Mouse (Mus musculus) limb, embryonic 14.5 days (tissue): Measurements from ENCODE around the gene Syn2. TPM values are rescaled to one million over a fixed set of nuclear protein-coding genes. Genes with fewer than 3 reads are reported as not detected.

ENCODE experiments used
- ATAC-seq: fragments of 200-750 bp; cut with Nextera tagmentation; 2 replicates; pipeline ENCODE4 v1.8.0; 2017; ENCODE audit warnings: low read depth, moderate number of reproducible peaks, moderate TSS enrichment; ENCODE audit not compliant: low FRiP score
- DNase-seq: peaks from one replicate; pipeline ENCODE4 v3.0.0-alpha.2; 2015; ENCODE audit warnings: low spot score
- H3K27ac ChIP-seq: fragments of 300-500 bp; sonication (generic); replicated peaks from 2 replicates; pipeline ENCODE4 v1.5.1; 2014; ENCODE audit warnings: low read depth, mild to moderate bottlenecking, low read length, moderate library complexity, mixed read lengths
- H3K27me3 ChIP-seq: fragments of 300-500 bp; sonication (generic); 2 replicates; pipeline ENCODE4 v1.6.1; 2014; ENCODE audit warnings: low read length, mixed read lengths; ENCODE audit not compliant: control insufficient read depth, insufficient read depth
- H3K36me3 ChIP-seq: fragments of 300-500 bp; sonication (generic); 2 replicates; pipeline ENCODE4 v1.6.1; 2014; ENCODE audit warnings: mild to moderate bottlenecking, low read length, moderate library complexity, mixed read lengths; ENCODE audit not compliant: control insufficient read depth, insufficient read depth
- H3K4me1 ChIP-seq: fragments of 300-500 bp; sonication (generic); 2 replicates; pipeline ENCODE4 v1.6.1; 2014; ENCODE audit warnings: antibody characterized with exemption, low read length, mixed read lengths; ENCODE audit not compliant: control insufficient read depth, insufficient read depth
- H3K4me2 ChIP-seq: fragments of 300-500 bp; sonication (generic); replicated peaks from 2 replicates; pipeline ENCODE4 v1.6.1; 2014; ENCODE audit warnings: low read depth, mild to moderate bottlenecking, low read length, moderate library complexity; ENCODE audit not compliant: severe bottlenecking
- H3K4me3 ChIP-seq: fragments of 300-500 bp; sonication (generic); replicated peaks from 2 replicates; pipeline ENCODE4 v1.5.1; 2014; ENCODE audit warnings: low read length
- H3K9ac ChIP-seq: fragments of 300-500 bp; sonication (generic); 2 replicates; pipeline ENCODE4 v1.6.1; 2014; ENCODE audit warnings: mild to moderate bottlenecking, low read depth, low read length, moderate library complexity; ENCODE audit not compliant: severe bottlenecking
- H3K9me3 ChIP-seq: fragments of 300-500 bp; sonication (generic); 2 replicates; pipeline ENCODE4 v1.6.1; 2016; ENCODE audit warnings: low read length; ENCODE audit not compliant: control insufficient read depth
- POLR2A ChIP-seq: fragments of 200-500 bp; IDR thresholded peaks from 2 replicates; pipeline ENCODE4 v1.8.0; 2012; ENCODE audit warnings: inconsistent platforms, mild to moderate bottlenecking, moderate library complexity, borderline replicate concordance; ENCODE audit not compliant: insufficient read depth, insufficient read length; ENCODE audit errors: extremely low read depth
- WGBS: fragments of 180-500 bp; shearing (Covaris S2); extraction: QIAGEN DNeasy Blood & Tissue Kit; methylation state at CpG from one replicate; pipeline ENCODE4 v1.1.7; 2014; 5-methylcytosine and 5-hydroxymethylcytosine counted together
- polyA plus RNA-seq, 2 experiments: library from polyadenylated mRNA; depleted of rRNA in 1 of 2; stranded (reverse) in 1 of 2; unstranded in 1 of 2; fragments of >200 nt; fragmentation: Nextera tagmentation in 1 of 2; extraction: Ambion mirVana in 1 of 2; gene quantifications; 2 replicates each; pipeline versions ENCODE4 v1.2.1 to v1.2.3; 2012 to 2014

Gene Syn2
- polyA plus RNA-seq, 2 experiments = 0.91 to 1.6 TPM

GRCm38 (mm10) chr6:115275116-115275815 lies 140.6 kb downstream of the Syn2 start:
- H3K9ac ChIP-seq = no peak overlapping the region
- ATAC-seq (no peak), DNase-seq (no peak)
- TF ChIP-seq POLR2A = no peak
- H3K27me3 ChIP-seq = no peaks in the 10 kb centered on the region
- H3K9me3 ChIP-seq = no peaks in the 10 kb centered on the region
- no peak overlapping the region for H3K4me3 ChIP-seq
- 90% methylated on average over 10 of the region's 10 CpGs for WGBS
- H3K4me1 ChIP-seq = peaks cover 10% of the 10 kb centered on the region
- H3K27ac ChIP-seq = no peak overlapping the region
- H3K4me2 ChIP-seq = no peak overlapping the region
- no peaks in the 10 kb centered on the region for H3K36me3 ChIP-seq

GRCm38 (mm10) chr6:115278086-115278485 lies 143.4 kb downstream of the Syn2 start:
- Histone ChIP-seq H3K9ac (no peak overlapping the region), H3K4me1 (no peaks in the 10 kb centered on the region), H3K27me3 (no peaks in the 10 kb centered on the region), H3K36me3 (no peaks in the 10 kb centered on the region), H3K4me3 (no peak overlapping the region), H3K9me3 (no peaks in the 10 kb centered on the region), H3K27ac (no peak overlapping the region), H3K4me2 (no peak overlapping the region)
- DNase-seq = no peak
- no peak for TF ChIP-seq POLR2A
- 81% methylated on average over 8 of the region's 8 CpGs for WGBS
- no peak for ATAC-seq

GRCm38 (mm10) chr6:115279639-115280038 lies 144.9 kb downstream of the Syn2 start:
- ATAC-seq = no peak
- H3K4me3 ChIP-seq = no peak overlapping the region
- H3K36me3 ChIP-seq = no peaks in the 10 kb centered on the region
- no peak overlapping the region for H3K9ac ChIP-seq
- DNase-seq = no peak
- no peaks in the 10 kb centered on the region for H3K27me3 ChIP-seq
- H3K27ac ChIP-seq = no peak overlapping the region
- TF ChIP-seq POLR2A = no peak
- no peaks in the 10 kb centered on the region for H3K4me1 ChIP-seq
- H3K4me2 ChIP-seq = no peak overlapping the region
- H3K9me3 ChIP-seq = no peaks in the 10 kb centered on the region
- WGBS = 49% methylated on average over 2 of the region's 2 CpGs

GRCm38 (mm10) chr6:115284153-115284552 lies 149.5 kb downstream of the Syn2 start:
- Histone ChIP-seq H3K36me3 (no peaks in the 10 kb centered on the region), H3K4me3 (no peak overlapping the region), H3K4me2 (no peak overlapping the region), H3K9ac (no peak overlapping the region), H3K27me3 (no peaks in the 10 kb centered on the region), H3K4me1 (no peaks in the 10 kb centered on the region), H3K9me3 (no peaks in the 10 kb centered on the region), H3K27ac (no peak overlapping the region)
- no peak for TF ChIP-seq POLR2A
- no peak for ATAC-seq
- DNase-seq = no peak
- WGBS = 94% methylated on average over 2 of the region's 2 CpGs

- ATAC-seq = no peak
- 79% methylated on average over 6 of the region's 6 CpGs for WGBS
- TF ChIP-seq POLR2A = no peak
- no peaks in the 10 kb centered on the region for H3K4me1 ChIP-seq
- no peak overlapping the region for H3K27ac ChIP-seq
- no peak overlapping the region for H3K9ac ChIP-seq
- H3K9me3 ChIP-seq = no peaks in the 10 kb centered on the region
- no peak overlapping the region for H3K4me3 ChIP-seq
- no peaks in the 10 kb centered on the region for H3K36me3 ChIP-seq
- no peaks in the 10 kb centered on the region for H3K27me3 ChIP-seq
- H3K4me2 ChIP-seq = no peak overlapping the region
- no peak for DNase-seq
Observed at GRCm38 (mm10) chr6:115286441-115286840, 151.7 kb downstream of the Syn2 start.

GRCm38 (mm10) chr6:115288223-115288622 lies 153.5 kb downstream of the Syn2 start:
- no peak for TF ChIP-seq POLR2A
- Histone ChIP-seq H3K4me2 (no peak overlapping the region), H3K4me1 (no peaks in the 10 kb centered on the region), H3K9ac (no peak overlapping the region), H3K27me3 (no peaks in the 10 kb centered on the region), H3K9me3 (no peaks in the 10 kb centered on the region), H3K4me3 (no peak overlapping the region), H3K27ac (no peak overlapping the region), H3K36me3 (no peaks in the 10 kb centered on the region)
- DNase-seq (no peak), ATAC-seq (no peak)
- 86% methylated on average over 3 of the region's 3 CpGs for WGBS
